Mouse (Mus musculus): ENCODE measurements at regions not wholly inside any gene's neighbourhood (a gene's known extent, or its start where the extent isn't known, plus 50 kb on each side); places are given as distances from the start of the nearest gene placed in this dataset.

DNA sequence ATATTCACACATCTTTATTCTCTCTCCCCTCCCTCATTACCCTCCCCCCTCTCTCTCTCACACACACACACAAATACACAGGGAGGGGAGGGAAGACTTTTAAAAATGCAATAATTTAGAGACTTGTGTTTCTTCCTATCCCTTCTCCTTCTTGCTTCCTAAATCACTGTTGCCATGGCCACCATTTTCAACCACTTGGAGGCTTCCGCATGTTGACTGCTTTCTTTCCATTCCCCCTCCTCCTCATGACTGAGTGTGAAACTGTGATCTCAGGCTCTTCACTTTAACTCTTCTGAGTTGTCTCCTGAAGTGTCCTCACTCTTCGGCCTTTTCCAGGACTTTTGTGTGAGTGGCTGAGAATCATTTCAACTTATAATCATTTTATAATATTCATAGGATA, 81.2 kb upstream of the Daam1 start:
- TF ChIP-seq GATA1 (IDR thresholded peaks at IDR 0.05; ENCODE audit: borderline replicate concordance, low read length) (no peak), FLI1 (IDR thresholded peaks at IDR 0.05; ENCODE audit: low read length) (no peak)
